ENCODE assay signal across 24 mouse cellular contexts in genomic region chr3:122001568-122001967, GRCm38 (mm10). TPM values are rescaled to one million over a fixed set of nuclear protein-coding genes. Genes with fewer than 3 reads are reported as not detected.
A peak's percentile ranks its signal among the peaks of the same experiment; 100 is the strongest.
DNase-seq lines count a peak whose midpoint lies in the region; ATAC-seq lines count a peak whose summit lies in the region.
"Had no signal": no experiment of that assay in that cellular context is flagged by ENCODE, and none has a peak within 500 bp of the region (broad histone marks: within the 10 kb centered on the region; RNA-seq: fewer than 3 reads in every experiment).

No protein-coding gene starts in this region.

- no peaks in the 10 kb centered on the region for H3K27me3 ChIP-seq in heart, embryonic 13.5 days (replicated peaks)
- no peaks in the 10 kb centered on the region for H3K27me3 ChIP-seq in limb, embryonic 13.5 days
- no peaks in the 10 kb centered on the region for H3K27me3 ChIP-seq in limb, embryonic 10.5 days (ENCODE audit: low read depth, poor library complexity, severe bottlenecking)
- H3K27me3 ChIP-seq: embryonic facial prominence, embryonic 13.5 days; forebrain, embryonic 13.5 days; liver, embryonic 13.5 days had no signal

- intact Hi-C loops in heart, postnatal 14 days (cut with DNase I): no loop called here

- no peak for ATAC-seq in heart, embryonic 13.5 days (ENCODE audit: extremely low read depth, insufficient number of reproducible peaks, low FRiP score, low TSS enrichment)
- no peak for ATAC-seq in limb, embryonic 13.5 days (ENCODE audit: low FRiP score, low read depth)
- ATAC-seq: activated CD4-positive, CD25-positive, alpha-beta regulatory T cell, adult 4 months; forebrain, embryonic 13.5 days; midbrain, embryonic 16.5 days had no signal

- 0 out of 2 replicates have a peak overlapping the region, but pooled peaks have one; percentile 1 for H3K27ac ChIP-seq in heart, embryonic 13.5 days (replicated peaks)
- peak overlapping the region; percentile 39; the same call in 1 of the 2 replicates for H3K27ac ChIP-seq in limb, embryonic 13.5 days
- H3K27ac ChIP-seq in limb, embryonic 10.5 days: no peak overlapping the region
- H3K27ac ChIP-seq: embryonic facial prominence, embryonic 13.5 days; forebrain, embryonic 13.5 days; hindbrain, embryonic 14.5 days; liver, embryonic 13.5 days; macrophage; midbrain, embryonic 10.5 days had no signal

- no peak overlapping the region for H3K4me2 ChIP-seq in heart, embryonic 13.5 days
- H3K4me2 ChIP-seq in limb, embryonic 13.5 days (replicated peaks): no peak overlapping the region
- H3K4me2 ChIP-seq: embryonic facial prominence, embryonic 13.5 days; forebrain, embryonic 13.5 days; hindbrain, embryonic 14.5 days; liver, embryonic 13.5 days had no signal

- H3K4me3 ChIP-seq in heart, embryonic 13.5 days: no peak overlapping the region
- H3K4me3 ChIP-seq in limb, embryonic 13.5 days: no peak overlapping the region
- no peak overlapping the region for H3K4me3 ChIP-seq in limb, embryonic 10.5 days
- H3K4me3 ChIP-seq: embryonic facial prominence, embryonic 13.5 days; forebrain, embryonic 13.5 days; liver, embryonic 13.5 days; midbrain, embryonic 10.5 days had no signal

- peaks cover 64% of the 10 kb centered on the region for H3K36me3 ChIP-seq in heart, embryonic 13.5 days
- peaks cover 13% of the 10 kb centered on the region for H3K36me3 ChIP-seq in limb, embryonic 13.5 days
- H3K36me3 ChIP-seq in limb, embryonic 10.5 days: peaks cover 14% of the 10 kb centered on the region

- H3K9ac ChIP-seq in heart, embryonic 13.5 days: no peak overlapping the region
- no peak overlapping the region for H3K9ac ChIP-seq in limb, embryonic 13.5 days
- H3K9ac ChIP-seq: embryonic facial prominence, embryonic 13.5 days; forebrain, embryonic 13.5 days; hindbrain, embryonic 14.5 days; liver, embryonic 13.5 days had no signal

- DNase-seq in heart, postnatal 14 days: no peak
- DNase-seq in limb, embryonic 10.5 days (ENCODE audit: low spot score): no peak
- peak; percentile 34 for DNase-seq in embryo, embryonic 11 days
- peak; percentile 16 for DNase-seq in mesoderm, embryonic 11.5 days (ENCODE audit: low read depth, low spot score)
- no peak for DNase-seq in cerebellum, postnatal 14 days
- DNase-seq: adrenal gland, adult 8-10 months; cerebellum, adult 8-10 months; gastrocnemius, postnatal 10 days; heart, adult 18-20 months; heart, postnatal 36 days; kidney, postnatal 4 days; liver, embryonic 13.5 days; lung, adult 2 months; thymus, adult 18-20 months; thymus, postnatal 36 days had no signal

- WGBS in heart, embryonic 13.5 days: 61% methylated on average over 6 of the region's 6 CpGs
- WGBS in limb, embryonic 13.5 days: 53% methylated on average over 6 of the region's 6 CpGs
- WGBS in limb, embryonic 10.5 days: 37% methylated on average over 6 of the region's 6 CpGs

- H3K4me1 ChIP-seq in heart, embryonic 13.5 days: peaks cover 21% of the 10 kb centered on the region
- H3K4me1 ChIP-seq in limb, embryonic 13.5 days: peaks cover 18% of the 10 kb centered on the region
- H3K4me1 ChIP-seq in limb, embryonic 10.5 days: peaks cover 22% of the 10 kb centered on the region
- H3K4me1 ChIP-seq: forebrain, embryonic 13.5 days; liver, embryonic 13.5 days had no signal

- no peaks in the 10 kb centered on the region for H3K9me3 ChIP-seq in heart, embryonic 13.5 days
- no peaks in the 10 kb centered on the region for H3K9me3 ChIP-seq in limb, embryonic 13.5 days
- no peaks in the 10 kb centered on the region for H3K9me3 ChIP-seq in limb, embryonic 10.5 days (replicated peaks)
- H3K9me3 ChIP-seq: embryonic facial prominence, embryonic 13.5 days; forebrain, embryonic 13.5 days; liver, embryonic 13.5 days; midbrain, embryonic 10.5 days had no signal

RNA-seq across cellular contexts. Expression of gene Abca4, which starts 42.7 kb away (rescaled TPM):
- polyA plus RNA-seq in heart, embryonic 13.5 days (2015; fragmentation: Nextera tagmentation; extraction: Ambion mirVana): 2.4 and 2.5 TPM in 2 replicates
- total RNA-seq in heart, postnatal 14 days (2021): 1 to 10 TPM; 4.2 to 4.3 TPM
- polyA plus RNA-seq in limb, embryonic 13.5 days (2015; fragmentation: Nextera tagmentation; extraction: Ambion mirVana): 0.83 and 1.3 TPM in 2 replicates
- polyA plus RNA-seq in limb, embryonic 10.5 days (2016; fragmentation: Nextera tagmentation; extraction: Ambion mirVana): 1.7 and 2.3 TPM in 2 replicates
- polyA plus RNA-seq: activated CD4-positive, CD25-positive, alpha-beta regulatory T cell, adult 4 months; macrophage had no signal

RNA-seq across cellular contexts. Expression of gene Arhgap29, which starts 49.2 kb away (rescaled TPM):
- polyA plus RNA-seq in heart, embryonic 13.5 days (2015; fragmentation: Nextera tagmentation; extraction: Ambion mirVana): 46.3 and 47.2 TPM in 2 replicates
- total RNA-seq in heart, postnatal 14 days (2021): 10 to 100 TPM; 71.1 to 72.6 TPM
- polyA plus RNA-seq in limb, embryonic 13.5 days (2015; fragmentation: Nextera tagmentation; extraction: Ambion mirVana): 43.6 and 54.3 TPM in 2 replicates
- 32.0 and 39.7 TPM in 2 replicates for polyA plus RNA-seq in limb, embryonic 10.5 days (2016; fragmentation: Nextera tagmentation; extraction: Ambion mirVana)

Comparison
In these comparisons a context has a peak if more than half of its experiments do, and no peak if none do; other contexts are left out.
1. DNase-seq: peak in embryo, embryonic 11 days (single experiment) and mesoderm, embryonic 11.5 days (single experiment); none in heart, postnatal 14 days (0 of 2), limb, embryonic 10.5 days (single experiment) and cerebellum, postnatal 14 days (0 of 2).